Mouse (Mus musculus) central nervous system, embryonic 11.5 days (tissue): ENCODE results near the gene Nrgn. TPM values are rescaled to one million over a fixed set of nuclear protein-coding genes. Genes with fewer than 3 reads are reported as not detected.

Source experiments
- polyA plus RNA-seq: library from polyadenylated mRNA; depleted of rRNA; stranded (reverse); fragments of >200 nt; gene quantifications from 2 replicates; pipeline ENCODE4 v1.2.3, GENCODE M21; 2012; rRNA removed

Gene Nrgn
- 3.6 and 4.1 TPM in 2 replicates for polyA plus RNA-seq

GRCm38 (mm10) chr9:37552536-37553293 lies at the start of gene Nrgn:
Nrgn (minus strand) TSS chr9:37552904.

GRCm38 (mm10) chr9:37554838-37555748 lies 2.4 kb upstream of the Nrgn start, which contains the start of gene Siae:
Siae (plus strand) TSS chr9:37555698.

GRCm38 (mm10) chr9:37539170-37540025 lies 13.3 kb downstream of the Nrgn start, which contains the start of gene Vsig2:
Vsig2 (plus strand) TSS chr9:37539255.

GRCm38 (mm10) chr9:37527396-37528224 lies 25.1 kb downstream of the Nrgn start, which contains the start of gene Esam:
Esam (plus strand) TSS chr9:37528078.

Other genes starting within 250 kb of the Nrgn start
- 3.3 and 4.1 TPM in 2 replicates for gene Ccdc15, start 204.5 kb downstream of the Nrgn start, polyA plus RNA-seq
- gene Hepacam, start 185.6 kb downstream of the Nrgn start, polyA plus RNA-seq = 0.04 and 0.07 TPM in 2 replicates
- gene Robo4, start 151.0 kb downstream of the Nrgn start, polyA plus RNA-seq = 4.5 and 5.6 TPM in 2 replicates
- gene Robo3, start 119.7 kb downstream of the Nrgn start, polyA plus RNA-seq = 97.5 and 99.1 TPM in 2 replicates
- 91.0 and 94.0 TPM in 2 replicates for gene Msantd2, start 63.6 kb downstream of the Nrgn start, polyA plus RNA-seq
- 22.3 and 22.6 TPM in 2 replicates for gene Esam, start 24.8 kb downstream of the Nrgn start, polyA plus RNA-seq
- 3.1 and 4.1 TPM in 2 replicates for gene Vsig2, start 13.6 kb downstream of the Nrgn start, polyA plus RNA-seq
- 5.0 and 6.0 TPM in 2 replicates for gene Siae, start 2.8 kb upstream of the Nrgn start, polyA plus RNA-seq
- 9.5 and 32.0 TPM in 2 replicates for gene Spa17, start 60.8 kb upstream of the Nrgn start, polyA plus RNA-seq
- gene Tbrg1, start 104.4 kb upstream of the Nrgn start, polyA plus RNA-seq = 61.0 and 73.8 TPM in 2 replicates
- 0.11 and 0.31 TPM in 2 replicates for gene Panx3, start 116.3 kb upstream of the Nrgn start, polyA plus RNA-seq
- not detected in 2 replicates for gene Olfr160, start 163.3 kb upstream of the Nrgn start, polyA plus RNA-seq
- gene Olfr874, start 192.2 kb upstream of the Nrgn start, polyA plus RNA-seq = not detected in 2 replicates
- gene Olfr875, start 219.0 kb upstream of the Nrgn start, polyA plus RNA-seq = not detected in 2 replicates